Mouse (Mus musculus) ES-E14 (cell line): ENCODE data around the gene Mast4.

Experiments
- HCFC1 ChIP-seq: IDR thresholded peaks from 2 replicates; pipeline ENCODE4 v1.6.1; 2012; ENCODE audit warnings: low read length, inconsistent platforms, borderline replicate concordance; ENCODE audit not compliant: insufficient read depth
- ZC3H11A ChIP-seq: IDR thresholded peaks from 2 replicates; pipeline ENCODE4 v1.6.1; 2012; ENCODE audit warnings: low read depth, mild to moderate bottlenecking, inconsistent platforms, low read length, borderline replicate concordance

GRCm38 (mm10) chr13:103262707-103263106, 71.6 kb downstream of the Mast4 start:
- TF ChIP-seq ZC3H11A, result no peak
- no peak for TF ChIP-seq HCFC1
